Mouse (Mus musculus) bone marrow, adult 2 months (tissue): ENCODE data around the gene Mgat3. TPM values are rescaled to one million over a fixed set of nuclear protein-coding genes. Genes with fewer than 3 reads are reported as not detected.

Source experiments
- H3K27ac ChIP-seq: fragments of 200-500 bp; 2 replicates; pipeline ENCODE4 v1.5.1; 2012; ENCODE audit warnings: low read depth, mild to moderate bottlenecking, control low read depth, inconsistent platforms, low read length; ENCODE audit not compliant: control insufficient read depth, poor library complexity, insufficient read depth
- H3K4me1 ChIP-seq: fragments of 200-500 bp; 2 replicates; pipeline ENCODE4 v1.6.1; 2011; ENCODE audit warnings: low read length; ENCODE audit not compliant: control insufficient read depth, insufficient read depth
- H3K4me3 ChIP-seq: fragments of 200-500 bp; replicated peaks from 2 replicates; pipeline ENCODE3; 2011; ENCODE audit warnings: mild to moderate bottlenecking, low read depth, low read length, control low read depth; ENCODE audit not compliant: control insufficient read depth
- CTCF ChIP-seq: fragments of 200-500 bp; IDR thresholded peaks from 2 replicates; pipeline ENCODE4 v1.5.1; 2011; ENCODE audit warnings: low read length, control low read depth; ENCODE audit not compliant: control insufficient read depth, insufficient read depth
- POLR2A ChIP-seq: fragments of 200-500 bp; IDR thresholded peaks from 2 replicates; pipeline ENCODE4 v1.6.1; 2011; ENCODE audit warnings: low read depth, mild to moderate bottlenecking, control low read depth, low read length, borderline replicate concordance; ENCODE audit not compliant: control insufficient read depth
- WGBS: fragments of 180-500 bp; shearing (Covaris S2); methylation state at CpG from one replicate; pipeline ENCODE4 v1.1.7; 2018; 5-methylcytosine and 5-hydroxymethylcytosine counted together
- polyA plus RNA-seq: library from polyadenylated mRNA; stranded (reverse); fragments of >200 nt; gene quantifications from 2 replicates; pipeline ENCODE4 v1.2.4, GENCODE M21; 2011; ENCODE audit warnings: low replicate concordance; ENCODE audit not compliant: missing spikeins, insufficient read depth, insufficient read length

Mgat3 gene
- polyA plus RNA-seq, 1 experiment: 0.97 TPM

DNA sequence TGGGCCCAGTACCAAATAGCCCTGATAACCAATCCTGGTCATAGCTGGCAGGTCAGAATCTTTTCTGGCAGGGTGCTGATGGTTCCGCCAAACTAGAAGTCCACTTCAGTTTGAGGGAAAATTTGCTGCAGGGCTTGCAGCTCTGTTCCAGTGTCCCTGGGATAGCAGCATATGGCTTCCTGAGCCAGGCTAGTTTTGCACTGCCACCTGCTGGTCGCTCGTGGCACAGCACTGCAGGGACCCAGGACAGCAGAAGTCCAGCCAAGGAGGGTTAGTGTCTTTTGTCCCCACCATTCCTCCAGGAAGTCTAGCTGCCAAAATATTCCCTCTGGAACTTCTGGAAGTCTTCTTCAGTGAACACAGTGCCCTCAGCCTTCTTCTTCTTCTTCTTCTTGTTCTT, 87.2 kb downstream of the Mgat3 start:
- 13% methylated on average over 3 of the region's 3 CpGs for whole genome bisulfite sequencing
- Histone ChIP-seq H3K4me1 (peaks cover 1% of the 10 kb centered on the region; the same call in 1 of the 2 replicates), H3K4me3 (no peak overlapping the region), H3K27ac (no peak overlapping the region)
- peak; percentile 99 for TF ChIP-seq CTCF
- TF ChIP-seq POLR2A: peak; percentile 23; the same call in 1 of the 2 replicates

- no peak overlapping the region for H3K27ac ChIP-seq
- TF ChIP-seq POLR2A (no peak), CTCF (no peak)
- no peak overlapping the region for H3K4me3 ChIP-seq
- 90% methylated on average over 7 of the region's 7 CpGs for WGBS
- peaks cover 1% of the 10 kb centered on the region; the same call in 1 of the 2 replicates for H3K4me1 ChIP-seq
Observed at GRCm38 (mm10) chr15:80261100-80261499, 87.6 kb downstream of the Mgat3 start.

DNA sequence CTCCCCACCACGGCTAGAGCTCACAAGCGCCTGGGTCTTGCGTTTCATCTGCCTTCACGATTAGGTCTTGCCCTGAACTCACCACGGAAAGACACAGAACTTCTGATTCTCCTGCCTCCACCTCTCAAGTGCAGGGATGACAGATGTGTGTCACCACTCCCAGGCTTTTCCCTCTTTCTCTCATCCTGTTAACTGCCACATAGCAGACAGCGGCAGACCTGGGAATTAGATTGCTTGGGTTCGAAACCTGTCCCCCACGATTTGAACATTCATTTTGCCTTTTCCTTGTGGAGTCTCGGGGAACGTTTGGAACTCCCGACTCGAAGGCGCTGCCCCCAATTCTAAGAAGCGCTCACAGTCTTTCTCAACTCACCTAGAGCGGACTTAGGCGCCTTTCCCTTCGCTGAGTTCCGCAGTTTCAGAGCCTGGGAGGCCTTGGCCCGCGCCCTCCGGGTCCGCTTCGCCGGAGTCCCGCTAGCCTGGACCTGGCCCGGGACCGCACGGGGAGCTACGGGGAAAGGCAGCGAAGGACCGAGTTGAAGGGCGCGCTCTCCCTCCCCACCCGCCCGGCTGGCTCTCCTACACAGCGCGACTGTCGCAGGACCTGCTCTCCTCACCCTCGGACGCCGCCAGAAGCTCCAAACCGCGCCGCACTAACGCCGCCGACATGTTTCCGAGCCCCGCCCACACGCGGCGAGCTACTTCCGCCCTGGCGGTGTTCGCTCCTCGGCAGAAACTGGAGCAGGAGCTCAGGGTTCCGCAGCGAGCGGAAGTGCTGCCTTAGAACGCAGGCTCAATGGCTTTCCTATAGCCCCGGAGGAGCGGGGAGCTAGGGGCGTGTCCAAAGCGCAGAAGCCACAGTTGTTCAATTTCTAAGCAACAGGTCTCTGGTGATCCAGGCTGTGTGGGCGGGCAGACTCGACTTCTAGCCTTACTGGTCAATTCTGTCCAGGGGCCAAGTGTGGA, 90.4 kb downstream of the Mgat3 start, which contains the start of gene Rps19bp1:
Rps19bp1 (minus strand) TSS at position 706 of the 966 bp plus-strand sequence.
- Histone ChIP-seq H3K27ac (peak within 1 kb of the TSS; percentile 35), H3K4me1 (no peaks in the 10 kb centered on the region; the same call in 1 of the 2 replicates), H3K4me3 (peak within 1 kb of the TSS; percentile 71)
- TF ChIP-seq CTCF (no peak; the same call in 1 of the 2 replicates), POLR2A (peak; percentile 84; the same call in 1 of the 2 replicates)
- WGBS: under 1% methylated on average over 66 of the region's 66 CpGs

Other genes starting within 250 kb of the Mgat3 start
- 16.8 and 22.5 TPM in 2 replicates for gene Cbx7, start 202.6 kb upstream of the Mgat3 start, polyA plus RNA-seq
- gene Pdgfb, start 158.7 kb upstream of the Mgat3 start, polyA plus RNA-seq: 4.1 and 7.8 TPM in 2 replicates
- 10.7 and 13.4 TPM in 2 replicates for gene Syngr1, start 82.4 kb upstream of the Mgat3 start, polyA plus RNA-seq
- 708 and 1,315 TPM in 2 replicates for gene Rpl3, start 81.9 kb upstream of the Mgat3 start, polyA plus RNA-seq
- 17.0 and 26.6 TPM in 2 replicates for gene Tab1, start 40.6 kb upstream of the Mgat3 start, polyA plus RNA-seq
- gene Mief1, start 60.3 kb downstream of the Mgat3 start, polyA plus RNA-seq: 11.5 and 16.3 TPM in 2 replicates
- not detected in 2 replicates for gene AC140267.1, start 62.1 kb downstream of the Mgat3 start, polyA plus RNA-seq
- 248 and 280 TPM in 2 replicates for gene Atf4, start 81.5 kb downstream of the Mgat3 start, polyA plus RNA-seq
- gene Rps19bp1, start 90.6 kb downstream of the Mgat3 start, polyA plus RNA-seq: 21.3 and 53.7 TPM in 2 replicates
- gene Cacna1i, start 113.5 kb downstream of the Mgat3 start, polyA plus RNA-seq: 1.2 and 2.8 TPM in 2 replicates